In genomic region chr3:153745099-153745498, GRCm38 (mm10) we compare ENCODE assay signal across 26 mouse cellular contexts. TPM values are rescaled to one million over a fixed set of nuclear protein-coding genes. Genes with fewer than 3 reads are reported as not detected.
DNase-seq lines count a peak whose midpoint lies in the region; ATAC-seq and TF ChIP-seq lines count a peak whose summit lies in the region.
"Had no signal": no experiment of that assay in that cellular context is flagged by ENCODE, and none has a peak within 500 bp of the region (broad histone marks: within the 10 kb centered on the region; RNA-seq: fewer than 3 reads in every experiment).

No protein-coding gene starts in this region.

- H3K4me1 ChIP-seq in CH12.LX (ENCODE audit: control insufficient read depth in 1 of 2, insufficient read depth in 2 of 2) = peaks cover 13 to 52% of the 10 kb centered on the region in 2 experiments
- peaks cover 14 to 16% of the 10 kb centered on the region in 2 experiments for H3K4me1 ChIP-seq in MEL (ENCODE audit: control insufficient read depth in 1 of 2, insufficient read depth in 2 of 2, low read length in 2 of 2)
- no peaks in the 10 kb centered on the region for H3K4me1 ChIP-seq in midbrain, embryonic 14.5 days (ENCODE audit: control insufficient read depth, insufficient read depth, low read length)
- H3K4me1 ChIP-seq: embryonic facial prominence, embryonic 12.5 days; heart, embryonic 13.5 days; hindbrain, embryonic 10.5 days had no signal

- no peaks in the 10 kb centered on the region for H3K9me3 ChIP-seq in CH12.LX (replicated peaks; ENCODE audit: low read length)
- no peaks in the 10 kb centered on the region for H3K9me3 ChIP-seq in MEL (replicated peaks; ENCODE audit: insufficient read depth, low read length)
- H3K9me3 ChIP-seq in midbrain, embryonic 14.5 days (ENCODE audit: control insufficient read depth, low read length) = no peaks in the 10 kb centered on the region
- H3K9me3 ChIP-seq: embryonic facial prominence, embryonic 12.5 days; embryonic facial prominence, embryonic 15.5 days; heart, embryonic 10.5 days; heart, embryonic 13.5 days; hindbrain, embryonic 10.5 days had no signal

- dilution Hi-C loops in CH12.LX (cut with MboI; ENCODE audit: extremely low pct_ligation_motif_present, extremely low pct_unique_long_range_greater_than_20kb, low sequenced_read_pairs) = no loop called here

- H3K36me3 ChIP-seq in CH12.LX (replicated peaks in 1 of 2; ENCODE audit: control insufficient read depth in 1 of 2, insufficient read depth in 1 of 2, low read length in 1 of 2) (no peaks in the 10 kb centered on the region), MEL (ENCODE audit: control insufficient read depth in 1 of 2, insufficient read depth in 2 of 2, low read length in 2 of 2) (peaks cover 0 to 15% of the 10 kb centered on the region in 2 experiments; a peak in 2 of 4 replicates)
- no peaks in the 10 kb centered on the region for H3K36me3 ChIP-seq in splenic B cell, adult 2 months (ENCODE audit: control insufficient read depth, insufficient read depth, low read length, poor library complexity, severe bottlenecking)
- no peaks in the 10 kb centered on the region for H3K36me3 ChIP-seq in midbrain, embryonic 14.5 days (ENCODE audit: control insufficient read depth, insufficient read depth, low read length)
- H3K36me3 ChIP-seq: embryonic facial prominence, embryonic 12.5 days; embryonic facial prominence, embryonic 15.5 days; heart, embryonic 10.5 days; heart, embryonic 13.5 days; hindbrain, embryonic 10.5 days had no signal

- H3K4me3 ChIP-seq in CH12.LX (replicated peaks in 1 of 3; ENCODE audit: low read depth in 2 of 3, low read length in 2 of 3, poor library complexity in 1 of 3) = no peak overlapping the region
- H3K4me3 ChIP-seq in MEL (ENCODE audit: control insufficient read depth in 1 of 2, insufficient read depth in 1 of 2, low read depth in 2 of 2, low read length in 2 of 2) = no peak overlapping the region
- H3K4me3 ChIP-seq in midbrain, embryonic 14.5 days (replicated peaks; ENCODE audit: low read depth, low read length) = no peak overlapping the region
- H3K4me3 ChIP-seq: embryonic facial prominence, embryonic 12.5 days; embryonic facial prominence, embryonic 15.5 days; gastrocnemius, adult 2 months; heart, adult 2 months; heart, embryonic 10.5 days; heart, embryonic 13.5 days; hindbrain, embryonic 10.5 days had no signal

- TF ChIP-seq RAD21 in CH12.LX (IDR thresholded peaks at IDR 0.05; ENCODE audit: low read depth, low read length) = no peak
- no peak for TF ChIP-seq RAD21 in MEL (IDR thresholded peaks at IDR 0.05; ENCODE audit: low read depth, low read length)

- WGBS in midbrain, embryonic 14.5 days = 77% methylated on average over 3 of the region's 3 CpGs

- DNase-seq in CH12.LX (ENCODE audit: extremely low read depth) (peak; percentile 55), MEL (ENCODE audit: low read depth, low spot score) (peak; percentile 57)
- peak; percentile 34 for DNase-seq in splenic B cell, adult 2 months (ENCODE audit: low read depth, low spot score)
- no peak for DNase-seq in kidney, adult 18-20 months
- no peak for DNase-seq in midbrain, embryonic 14.5 days
- DNase-seq: adrenal gland, postnatal 10 days; adrenal gland, postnatal 36 days; cerebellum, adult 18-20 months; cerebellum, adult 9-10 months; cerebellum, postnatal 14 days; forebrain, postnatal 0 days; gastrocnemius, adult 2 months; gastrocnemius, postnatal 14 days; heart, adult 2 months; heart, postnatal 14 days had no signal

- H3K4me2 ChIP-seq in CH12.LX (ENCODE audit: insufficient read depth, low read depth, poor library complexity, severe bottlenecking) = peak overlapping the region; percentile 52; the same call in 1 of the 2 replicates
- H3K4me2 ChIP-seq in midbrain, embryonic 14.5 days (ENCODE audit: low read length) = no peak overlapping the region
- H3K4me2 ChIP-seq: embryonic facial prominence, embryonic 12.5 days; embryonic facial prominence, embryonic 15.5 days; heart, embryonic 13.5 days; hindbrain, embryonic 14.5 days had no signal

- no peaks in the 10 kb centered on the region for H3K79me2 ChIP-seq in CH12.LX (replicated peaks; ENCODE audit: control insufficient read depth, extremely low read depth, insufficient read depth, poor library complexity, severe bottlenecking)
- no peaks in the 10 kb centered on the region for H3K79me2 ChIP-seq in MEL (ENCODE audit: control insufficient read depth, insufficient read depth, low read length, poor library complexity)

- TF ChIP-seq CTCF in CH12.LX (conservative IDR thresholded peaks at IDR 0.05 in 1 of 2, IDR thresholded peaks at IDR 0.05 in 1 of 2; ENCODE audit: low read depth in 2 of 2, low read length in 2 of 2) = no peak
- no peak for TF ChIP-seq CTCF in MEL (IDR thresholded peaks at IDR 0.05 in 2 of 3, conservative IDR thresholded peaks at IDR 0.05 in 1 of 3; ENCODE audit: control insufficient read depth in 1 of 3, insufficient read depth in 1 of 3, low read depth in 2 of 3, low read length in 3 of 3, poor library complexity in 1 of 3, severe bottlenecking in 1 of 3)

- ATAC-seq in hematopoietic stem cell, adult 5-6 weeks (replicated peaks in 1 of 2; ENCODE audit: insufficient read depth in 1 of 2, low FRiP score in 2 of 2, low TSS enrichment in 1 of 2, low read depth in 1 of 2, poor library complexity in 2 of 2, severe bottlenecking in 2 of 2) = peak; percentile 35 to 36; a peak in 1 of 4 replicates
- ATAC-seq in midbrain, embryonic 14.5 days (ENCODE audit: low FRiP score, low TSS enrichment) = no peak
- ATAC-seq: forebrain, embryonic 14.5 days; forebrain, postnatal 0 days; hindbrain, postnatal 0 days; Patski had no signal

- H3K27ac ChIP-seq in CH12.LX (ENCODE audit: insufficient read depth, low read depth) = no peak overlapping the region
- peak overlapping the region; percentile 55 for H3K27ac ChIP-seq in MEL (ENCODE audit: control insufficient read depth, low read depth, low read length)
- no peak overlapping the region for H3K27ac ChIP-seq in midbrain, embryonic 14.5 days (replicated peaks; ENCODE audit: low read depth, low read length)
- H3K27ac ChIP-seq: embryonic facial prominence, embryonic 12.5 days; embryonic facial prominence, embryonic 15.5 days; gastrocnemius, adult 2 months; heart, adult 2 months; heart, embryonic 10.5 days; heart, embryonic 13.5 days; hindbrain, embryonic 10.5 days; hindbrain, embryonic 14.5 days; hindbrain, postnatal 0 days had no signal

- TF ChIP-seq POLR2A in CH12.LX (IDR thresholded peaks at IDR 0.05; ENCODE audit: low read depth, low read length) (no peak), MEL (IDR thresholded peaks at IDR 0.05; ENCODE audit: control insufficient read depth in 1 of 2, insufficient read depth in 1 of 2, low read depth in 1 of 2, low read length in 2 of 2, poor library complexity in 1 of 2) (no peak)

- in situ Hi-C loops in CH12.LX (cut with MboI; ENCODE audit: low pct_ligation_motif_present, low pct_unique_long_range_greater_than_20kb, low sequenced_read_pairs) = no loop called here

- H3K9ac ChIP-seq in CH12.LX (ENCODE audit: insufficient read depth, low read depth) (no peak overlapping the region), MEL (ENCODE audit: control insufficient read depth, low read depth, low read length, poor library complexity, severe bottlenecking) (peak overlapping the region; percentile 6; the same call in 1 of the 2 replicates)
- H3K9ac ChIP-seq in midbrain, embryonic 14.5 days (replicated peaks; ENCODE audit: low read length) = no peak overlapping the region
- H3K9ac ChIP-seq: embryonic facial prominence, embryonic 12.5 days; embryonic facial prominence, embryonic 15.5 days; forebrain, postnatal 0 days; heart, embryonic 13.5 days; hindbrain, embryonic 14.5 days had no signal

- H3K27me3 ChIP-seq in CH12.LX (replicated peaks) = no peaks in the 10 kb centered on the region
- no peaks in the 10 kb centered on the region for H3K27me3 ChIP-seq in MEL (ENCODE audit: control insufficient read depth in 1 of 2, insufficient read depth in 2 of 2, low read length in 2 of 2)
- no peaks in the 10 kb centered on the region for H3K27me3 ChIP-seq in splenic B cell, adult 2 months (ENCODE audit: control insufficient read depth, insufficient read depth, low read length, poor library complexity, severe bottlenecking)
- no peaks in the 10 kb centered on the region for H3K27me3 ChIP-seq in midbrain, embryonic 14.5 days (ENCODE audit: control insufficient read depth, insufficient read depth, low read length)
- H3K27me3 ChIP-seq: embryonic facial prominence, embryonic 12.5 days; embryonic facial prominence, embryonic 15.5 days; Patski had no signal

- TF ChIP-seq EP300 in CH12.LX (IDR thresholded peaks at IDR 0.05; ENCODE audit: low read length) (peak; percentile 79), MEL (IDR thresholded peaks at IDR 0.05; ENCODE audit: low read depth in 1 of 2, low read length in 2 of 2) (peak in 1 of 2 experiments; percentile 37; a peak in 1 of 4 replicates)

TF ChIP-seq in CH12.LX, 34 proteins besides CTCF, POLR2A, EP300 and RAD21 (continues in another document):
- TF ChIP-seq UBTF (IDR thresholded peaks at IDR 0.05; ENCODE audit: low read depth, low read length) = no peak
- no peak for TF ChIP-seq MEF2A (IDR thresholded peaks at IDR 0.05; ENCODE audit: borderline replicate concordance, low read depth, low read length)
- peak; percentile 60 for TF ChIP-seq JUN (IDR thresholded peaks at IDR 0.05; ENCODE audit: insufficient read depth, low read depth, low read length)
- TF ChIP-seq NRF1 (IDR thresholded peaks at IDR 0.05; ENCODE audit: low read depth, low read length) = no peak
- TF ChIP-seq IRF4 (IDR thresholded peaks at IDR 0.05; ENCODE audit: low read depth, low read length) = peak; percentile 82
- TF ChIP-seq ZKSCAN1 (IDR thresholded peaks at IDR 0.05; ENCODE audit: borderline replicate concordance, low read depth, low read length) = no peak

TF ChIP-seq in MEL, 35 proteins besides CTCF, POLR2A, EP300 and RAD21 (continues in another document):
- TF ChIP-seq MYB (IDR thresholded peaks at IDR 0.05; ENCODE audit: low read depth, low read length) (no peak), JUND (IDR thresholded peaks at IDR 0.05; ENCODE audit: low read depth, low read length) (no peak), GABPA (IDR thresholded peaks at IDR 0.05; ENCODE audit: low read depth, low read length) (no peak), TBP (IDR thresholded peaks at IDR 0.05; ENCODE audit: low read depth, low read length) (no peak), NRF1 (IDR thresholded peaks at IDR 0.05; ENCODE audit: insufficient read depth, low read depth, low read length, poor library complexity, severe bottlenecking) (no peak), SIN3A (IDR thresholded peaks at IDR 0.05; ENCODE audit: low read length) (0 out of 2 replicates have a peak, but pooled peaks have one; percentile 27)

RNA-seq across cellular contexts. Expression of gene St6galnac3, which starts 20.1 kb away (rescaled TPM):
- total RNA-seq in CH12.LX (2012; rRNA removed) (0.08 and 0.13 TPM in 2 replicates), CH12.LX (2014; rRNA removed) (0.38 and 0.43 TPM in 2 replicates), MEL (2012; rRNA removed) (7.8 and 10.0 TPM in 2 replicates)
- polyA plus RNA-seq in CH12.LX (2012; ENCODE audit: insufficient read length, low read depth) (0.25 and 1.1 TPM in 2 replicates), MEL (2012; ENCODE audit: insufficient read depth in 1 of 2, insufficient read length in 2 of 2, low read depth in 1 of 2, low replicate concordance in 2 of 2, missing spikeins in 1 of 2) (10 to 100 TPM in 1 of 2 experiments, not detected in 1; 11.4 TPM)
- 9.1 and 13.5 TPM in 2 replicates for total RNA-seq in hematopoietic stem cell, adult 5-6 weeks (2017)
- 21.4 and 26.6 TPM in 2 replicates for polyA plus RNA-seq in midbrain, embryonic 14.5 days (2014; fragmentation: Nextera tagmentation; extraction: Ambion mirVana)
- polyA plus RNA-seq: C2C12 had no signal

Comparison
In these comparisons a context has a peak if more than half of its experiments do, and no peak if none do; other contexts are left out.
1. DNase-seq: peak in CH12.LX (single experiment), MEL (single experiment) and splenic B cell, adult 2 months (single experiment); none in kidney, adult 18-20 months (single experiment) and midbrain, embryonic 14.5 days (single experiment).
2. Of the 35 proteins assayed by ChIP-seq in both MEL and CH12.LX: peak only in MEL: NELFE and SIN3A; only in CH12.LX: BHLHE40, ETS1, JUND and TBP; in both: none; in neither: 28; mixed calls (peak in some experiments, not most) for 1.